Comparison of ENCODE assay signal across 8 mouse cellular contexts in genomic region chr17:25919144-25919785, GRCm38 (mm10). TPM values are rescaled to one million over a fixed set of nuclear protein-coding genes. Genes with fewer than 3 reads are reported as not detected.
A peak's percentile ranks its signal among the peaks of the same experiment; 100 is the strongest.
DNase-seq lines count a peak whose midpoint lies in the region; ATAC-seq and TF ChIP-seq lines count a peak whose summit lies in the region.

Gene Rab40c (minus strand): TSS chr17:25919727.

- peaks cover 18% of the 10 kb centered on the region for H3K4me1 ChIP-seq in embryonic facial prominence, embryonic 13.5 days
- peaks cover 11% of the 10 kb centered on the region for H3K4me1 ChIP-seq in heart, postnatal 0 days (ENCODE audit: control insufficient read depth, insufficient read depth)
- H3K4me1 ChIP-seq in midbrain, embryonic 10.5 days, result peaks cover 37% of the 10 kb centered on the region

- H3K27me3 ChIP-seq in embryonic facial prominence, embryonic 13.5 days, result no peaks in the 10 kb centered on the region
- H3K27me3 ChIP-seq in heart, postnatal 0 days (ENCODE audit: control insufficient read depth, insufficient read depth, low read length), result no peaks in the 10 kb centered on the region
- no peaks in the 10 kb centered on the region for H3K27me3 ChIP-seq in midbrain, embryonic 10.5 days (ENCODE audit: low read depth, poor library complexity, severe bottlenecking)

- peak; percentile 65 for DNase-seq in gastrocnemius, adult 2 months
- DNase-seq in gastrocnemius, postnatal 36 days, result no peak
- DNase-seq in ES-CJ7 (ENCODE audit: low read depth, low spot score), result peak; percentile 21
- DNase-seq in heart, postnatal 0 days (ENCODE audit: low spot score), result no peak
- DNase-seq in left cerebral cortex, postnatal 10 days (ENCODE audit: extremely low spot score in 1 of 2, low spot score in 2 of 2), result peak; percentile 45 to 79
- no peak for DNase-seq in midbrain, embryonic 10.5 days (ENCODE audit: low spot score)
- DNase-seq in urinary bladder, postnatal 14 days (ENCODE audit: low spot score), result peak; percentile 46

- under 1% methylated on average over 66 of the region's 78 CpGs for WGBS in embryonic facial prominence, embryonic 13.5 days
- WGBS in heart, postnatal 0 days, result 1% methylated on average over 58 of the region's 78 CpGs
- WGBS in midbrain, embryonic 10.5 days, result under 1% methylated on average over 62 of the region's 78 CpGs

- intact Hi-C loops in gastrocnemius, adult 2 months (cut with DNase I), result loop anchor here (2.0 to 5.0 kb wide), 2 partner anchors 42 to 62 kb away; partner anchors contain the start of gene Mettl26
- intact Hi-C loops in gastrocnemius, postnatal 36 days (cut with DNase I), result no loop called here
- intact Hi-C loops in left cerebral cortex, postnatal 10 days (cut with DNase I), result no loop called here

- H3K27ac ChIP-seq in gastrocnemius, adult 2 months, result peak within 1 kb of the TSS; percentile 96
- H3K27ac ChIP-seq in embryonic facial prominence, embryonic 13.5 days, result peak within 1 kb of the TSS; percentile 88
- H3K27ac ChIP-seq in heart, postnatal 0 days (ENCODE audit: low read depth), result peak within 1 kb of the TSS; percentile 93
- H3K27ac ChIP-seq in midbrain, embryonic 10.5 days (replicated peaks), result peak within 1 kb of the TSS; percentile 87

- H3K4me2 ChIP-seq in embryonic facial prominence, embryonic 13.5 days, result peak within 1 kb of the TSS; percentile 87
- H3K4me2 ChIP-seq in heart, postnatal 0 days (ENCODE audit: low read depth, low read length), result peak within 1 kb of the TSS; percentile 85

- ATAC-seq in embryonic facial prominence, embryonic 13.5 days (ENCODE audit: insufficient number of reproducible peaks, insufficient read depth, low FRiP score, low TSS enrichment, low read depth), result no peak
- no peak for ATAC-seq in heart, postnatal 0 days (ENCODE audit: insufficient read depth, low read depth)

- TF ChIP-seq CTCF in gastrocnemius, adult 2 months (IDR thresholded peaks at IDR 0.05), result no peak
- TF ChIP-seq CTCF in heart, postnatal 0 days (IDR thresholded peaks at IDR 0.05; ENCODE audit: low read depth), result no peak

- peak within 1 kb of the TSS; percentile 95 for H3K4me3 ChIP-seq in gastrocnemius, adult 2 months
- peak within 1 kb of the TSS; percentile 98 for H3K4me3 ChIP-seq in embryonic facial prominence, embryonic 13.5 days
- H3K4me3 ChIP-seq in heart, postnatal 0 days (ENCODE audit: low read depth, low read length), result peak within 1 kb of the TSS; percentile 98
- H3K4me3 ChIP-seq in midbrain, embryonic 10.5 days, result peak within 1 kb of the TSS; percentile 99

- peak within 1 kb of the TSS; percentile 92 for H3K9ac ChIP-seq in embryonic facial prominence, embryonic 13.5 days
- H3K9ac ChIP-seq in heart, postnatal 0 days (replicated peaks; ENCODE audit: low read depth, low read length), result peak within 1 kb of the TSS; percentile 93

- no peaks in the 10 kb centered on the region for H3K9me3 ChIP-seq in embryonic facial prominence, embryonic 13.5 days
- H3K9me3 ChIP-seq in heart, postnatal 0 days (replicated peaks; ENCODE audit: control insufficient read depth, low read length), result no peaks in the 10 kb centered on the region
- no peaks in the 10 kb centered on the region for H3K9me3 ChIP-seq in midbrain, embryonic 10.5 days (replicated peaks)

- TF ChIP-seq EP300 in heart, postnatal 0 days (IDR thresholded peaks at IDR 0.05; ENCODE audit: low read depth), result no peak

- H3K36me3 ChIP-seq in embryonic facial prominence, embryonic 13.5 days, result peaks cover 30% of the 10 kb centered on the region
- no peaks in the 10 kb centered on the region for H3K36me3 ChIP-seq in heart, postnatal 0 days (replicated peaks; ENCODE audit: control insufficient read depth, insufficient read depth, low read length)
- peaks cover 13% of the 10 kb centered on the region for H3K36me3 ChIP-seq in midbrain, embryonic 10.5 days

RNA-seq across cellular contexts. Expression of gene Rab40c, which starts in this region (rescaled TPM):
- 1 to 10 TPM; 8.1 to 9.5 TPM for total RNA-seq in gastrocnemius, adult 2 months (2021)
- 10 to 100 TPM in 1 of 2 experiments, 1 to 10 TPM in 1; 8.5 to 10.8 TPM for total RNA-seq in gastrocnemius, postnatal 36 days (2021)
- 32.9 and 36.6 TPM in 2 replicates for polyA plus RNA-seq in embryonic facial prominence, embryonic 13.5 days (2015; fragmentation: Nextera tagmentation; extraction: Ambion mirVana)
- total RNA-seq in heart, postnatal 0 days (2014; rRNA removed; ENCODE audit: low replicate concordance), result 11.4 and 22.5 TPM in 2 replicates
- 10.3 and 10.4 TPM in 2 replicates for polyA plus RNA-seq in heart, postnatal 0 days (2015; fragmentation: Nextera tagmentation; extraction: Ambion mirVana)
- 10 to 100 TPM; 46.2 to 53.4 TPM for total RNA-seq in left cerebral cortex, postnatal 10 days (2021)
- 29.8 and 33.6 TPM in 2 replicates for polyA plus RNA-seq in midbrain, embryonic 10.5 days (2016; fragmentation: Nextera tagmentation; extraction: Ambion mirVana)

Comparison
In these comparisons a context has a peak if more than half of its experiments do, and no peak if none do; other contexts are left out.
1. DNase-seq: peak in gastrocnemius, adult 2 months (single experiment), ES-CJ7 (single experiment), left cerebral cortex, postnatal 10 days (2 of 2) and urinary bladder, postnatal 14 days (single experiment); none in gastrocnemius, postnatal 36 days (0 of 2), heart, postnatal 0 days (single experiment) and midbrain, embryonic 10.5 days (single experiment).
2. Peak in every context shown above with its lines, with median percentiles within 50 percentile points of each other: H3K27ac ChIP-seq and H3K4me3 ChIP-seq.